Mouse (Mus musculus): Measurements from ENCODE around the gene Dusp15. TPM values are rescaled to one million over a fixed set of nuclear protein-coding genes. Genes with fewer than 3 reads are reported as not detected.

Dusp15 gene
- polyA plus RNA-seq, 1 experiment from 2014 or later: 0.36 TPM

DNA sequence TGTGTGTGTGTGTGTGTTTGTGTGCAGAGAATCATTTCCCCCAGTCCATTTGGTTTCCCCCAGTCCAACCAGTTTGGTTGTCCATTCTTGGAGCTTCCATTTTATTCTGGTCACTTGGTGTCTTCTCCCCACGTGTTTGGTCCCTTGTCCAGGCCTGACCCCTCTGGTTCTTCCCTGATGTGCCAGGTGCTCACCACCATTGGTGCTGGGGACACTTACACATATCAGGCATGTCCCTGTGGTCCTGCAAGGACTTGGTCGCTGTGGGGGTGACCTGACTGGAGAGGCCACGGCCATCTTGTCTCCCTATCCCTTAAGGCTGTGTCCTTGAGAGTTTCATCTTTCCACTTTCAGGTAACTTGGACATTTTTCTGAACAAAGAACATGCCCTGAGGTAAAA is 54.6 kb downstream of the Dusp15 start:
- peaks cover 30% of the 10 kb centered on the region for H3K36me3 ChIP-seq
- H3K27ac ChIP-seq: no peak overlapping the region
- H3K4me2 ChIP-seq (replicated peaks): no peak overlapping the region
- no peak overlapping the region for H3K9ac ChIP-seq
- 83% methylated on average over 3 of the region's 3 CpGs for WGBS
- ATAC-seq: no peak
- no peaks in the 10 kb centered on the region for H3K27me3 ChIP-seq (replicated peaks)
- H3K4me3 ChIP-seq (replicated peaks): no peak overlapping the region
- no peaks in the 10 kb centered on the region for H3K9me3 ChIP-seq
- H3K4me1 ChIP-seq (replicated peaks): no peaks in the 10 kb centered on the region

DNA sequence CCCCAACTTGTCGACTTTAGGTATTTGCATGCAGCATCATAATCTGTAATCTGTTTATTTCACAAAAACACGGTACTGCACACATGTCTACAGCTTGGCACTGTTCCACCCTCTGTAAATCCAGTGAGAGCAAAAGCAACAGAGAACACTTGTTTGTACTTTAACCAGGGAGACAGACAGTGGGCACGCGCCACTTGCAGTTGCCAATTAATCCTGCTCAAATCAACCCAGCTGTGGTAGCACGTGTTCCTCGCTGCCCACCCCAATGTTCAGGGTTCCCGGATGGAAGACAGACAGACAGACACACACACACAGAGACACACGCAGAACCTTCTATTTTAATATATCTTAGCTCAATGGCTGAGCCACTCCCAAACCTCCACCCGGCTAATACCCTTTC is 55.7 kb downstream of the Dusp15 start:
- ATAC-seq: no peak
- H3K4me1 ChIP-seq (replicated peaks): no peaks in the 10 kb centered on the region
- peaks cover 37% of the 10 kb centered on the region for H3K36me3 ChIP-seq
- no peak overlapping the region for H3K4me3 ChIP-seq (replicated peaks)
- no peak overlapping the region for H3K9ac ChIP-seq
- H3K27ac ChIP-seq: no peak overlapping the region
- WGBS: 91% methylated on average over 9 of the region's 9 CpGs
- H3K27me3 ChIP-seq (replicated peaks): no peaks in the 10 kb centered on the region
- no peak overlapping the region for H3K4me2 ChIP-seq (replicated peaks)
- no peaks in the 10 kb centered on the region for H3K9me3 ChIP-seq

Other genes starting within 250 kb of the Dusp15 start
- gene Id1, start 215.4 kb downstream of the Dusp15 start, polyA plus RNA-seq (2015; fragmentation: Nextera tagmentation; extraction: Ambion mirVana): 102 and 116 TPM in 2 replicates
- 12.2 and 14.2 TPM in 2 replicates for gene Cox4i2, start 197.5 kb downstream of the Dusp15 start, polyA plus RNA-seq (2015; fragmentation: Nextera tagmentation; extraction: Ambion mirVana)
- gene Bcl2l1, start 120.0 kb downstream of the Dusp15 start, polyA plus RNA-seq (2015; fragmentation: Nextera tagmentation; extraction: Ambion mirVana): 61.9 and 64.0 TPM in 2 replicates
- 60.1 and 67.6 TPM in 2 replicates for gene Tpx2, start 103.7 kb downstream of the Dusp15 start, polyA plus RNA-seq (2015; fragmentation: Nextera tagmentation; extraction: Ambion mirVana)
- 0.06 TPM in 1 of 2 replicates, not detected in the other for gene Mylk2, start 40.3 kb downstream of the Dusp15 start, polyA plus RNA-seq (2015; fragmentation: Nextera tagmentation; extraction: Ambion mirVana)
- gene Foxs1, start 18.5 kb downstream of the Dusp15 start, polyA plus RNA-seq (2015; fragmentation: Nextera tagmentation; extraction: Ambion mirVana): 3.1 and 3.9 TPM in 2 replicates
- gene Ttll9, start 10.8 kb upstream of the Dusp15 start, polyA plus RNA-seq (2015; fragmentation: Nextera tagmentation; extraction: Ambion mirVana): 0.18 TPM in 1 of 2 replicates, not detected in the other
- gene Pdrg1, start 63.7 kb upstream of the Dusp15 start, polyA plus RNA-seq (2015; fragmentation: Nextera tagmentation; extraction: Ambion mirVana): 90.2 and 96.2 TPM in 2 replicates
- gene Xkr7, start 80.2 kb upstream of the Dusp15 start, polyA plus RNA-seq (2015; fragmentation: Nextera tagmentation; extraction: Ambion mirVana): 0.10 TPM in 2 replicates
- gene Ccm2l, start 114.3 kb upstream of the Dusp15 start, polyA plus RNA-seq (2015; fragmentation: Nextera tagmentation; extraction: Ambion mirVana): 1.5 and 2.0 TPM in 2 replicates
- 5.7 and 6.2 TPM in 2 replicates for gene Hck, start 156.8 kb upstream of the Dusp15 start, polyA plus RNA-seq (2015; fragmentation: Nextera tagmentation; extraction: Ambion mirVana)
- 82.5 and 84.9 TPM in 2 replicates for gene Tm9sf4, start 209.6 kb upstream of the Dusp15 start, polyA plus RNA-seq (2015; fragmentation: Nextera tagmentation; extraction: Ambion mirVana)

Measured in intestine, embryonic 15.5 days (tissue).